Mouse (Mus musculus) cerebellum, adult 8-10 months (tissue): ENCODE measurements around the gene Jph2.

Source experiments
- DNase-seq: peaks from one replicate; pipeline ENCODE4 v3.0.0; 2022

Jph2 gene

DNA sequence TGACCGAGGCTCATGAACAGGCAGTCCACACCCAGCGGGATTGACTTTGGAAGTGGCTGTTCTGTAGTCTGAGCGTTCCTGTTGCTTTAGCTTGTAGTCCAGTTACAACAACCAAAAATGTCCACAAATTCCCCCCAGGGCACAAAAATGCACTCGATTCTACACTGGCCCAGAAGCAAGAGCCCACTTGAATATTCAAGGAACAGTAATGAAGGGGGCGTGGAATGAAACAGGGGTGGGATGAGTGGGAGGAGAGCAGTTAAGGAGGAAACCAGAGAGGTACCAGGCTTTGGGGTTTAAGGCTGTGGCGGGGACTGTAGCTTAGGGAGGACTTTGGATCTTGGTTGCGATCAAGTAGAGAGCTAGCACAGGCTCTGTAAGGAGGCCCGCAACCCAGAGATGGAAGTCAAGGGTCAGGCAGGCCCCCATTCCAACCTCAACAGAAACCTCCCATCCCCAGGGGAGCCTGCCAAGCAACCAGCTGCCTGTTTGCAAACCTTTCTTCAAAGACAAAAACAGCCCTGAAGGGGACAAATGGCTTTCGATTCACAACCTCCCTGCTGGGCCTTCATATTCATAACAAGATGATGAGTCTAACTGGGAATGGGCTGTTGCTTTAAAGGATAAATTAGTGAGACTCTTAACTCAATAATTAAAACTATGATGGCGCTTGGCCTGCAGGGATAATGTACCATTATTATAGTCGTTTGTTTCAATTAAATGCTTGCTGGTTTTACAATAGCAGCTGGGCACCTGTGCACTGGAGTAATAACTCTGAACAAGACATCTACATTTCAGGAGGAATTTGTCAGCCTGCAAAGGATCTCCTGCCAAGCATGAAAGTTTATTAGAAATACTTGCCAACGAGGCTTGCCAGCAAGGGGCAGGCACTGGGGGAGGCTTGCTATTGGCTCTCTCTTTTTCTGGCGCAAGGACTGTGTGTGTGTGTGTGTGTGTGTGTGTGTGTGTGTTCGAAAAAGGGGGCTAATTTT, 97.4 kb downstream of the Jph2 start:
- no peak for DNase-seq

DNA sequence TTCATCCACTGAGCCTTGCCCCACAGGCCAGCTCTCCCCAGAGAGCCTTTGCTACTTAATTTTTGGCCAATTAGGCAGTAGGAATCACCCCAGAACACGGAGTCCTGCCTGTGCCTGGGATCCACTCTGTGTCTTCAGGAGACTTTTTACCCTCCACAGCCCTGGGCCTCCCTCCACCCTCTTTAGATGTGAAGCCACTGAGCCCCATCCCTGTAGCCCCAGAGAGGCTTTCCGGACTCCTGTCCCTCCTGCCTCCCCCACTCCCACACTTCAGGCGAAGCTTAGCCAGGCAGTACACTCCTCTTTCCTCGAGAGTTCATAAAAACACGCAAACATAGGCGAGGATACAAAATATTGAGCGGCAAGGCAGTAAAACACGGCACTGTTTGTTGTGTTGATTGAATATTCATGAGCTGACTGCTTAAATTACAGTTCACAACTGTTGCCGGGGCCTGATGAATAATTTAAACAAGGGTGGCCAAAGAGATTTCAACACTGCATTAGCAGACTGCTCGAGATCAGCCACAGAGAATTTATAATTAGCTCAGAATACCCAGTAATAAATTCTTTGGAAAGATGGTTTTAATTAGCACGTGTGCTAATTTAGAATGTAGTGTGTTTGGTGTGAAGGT, 100.7 kb downstream of the Jph2 start:
- no peak for DNase-seq

DNA sequence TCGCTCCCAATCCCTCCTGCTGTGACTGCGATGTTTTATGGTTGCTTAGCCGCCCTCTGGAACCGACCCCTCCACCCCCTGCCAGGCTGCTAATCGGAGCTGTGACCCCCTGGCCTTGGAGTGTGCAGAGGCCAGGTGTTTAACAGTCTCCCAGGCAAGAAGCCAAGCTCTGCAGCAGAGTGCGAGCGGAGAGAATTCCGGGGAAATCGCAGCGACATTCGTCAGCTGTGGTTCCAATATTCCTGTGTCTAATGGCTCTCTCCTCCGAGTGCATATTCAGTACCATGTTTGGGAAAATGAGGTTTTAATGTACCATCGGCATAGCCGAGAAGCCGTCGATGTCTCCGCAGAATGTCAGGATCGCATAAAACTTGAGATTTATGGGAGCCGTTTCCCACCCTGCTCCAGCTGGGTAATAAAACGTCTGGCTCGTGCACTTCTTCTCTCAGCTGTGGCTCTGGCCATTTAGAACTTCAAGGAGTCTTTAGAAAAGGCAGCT, 108.9 kb downstream of the Jph2 start:
- DNase-seq: no peak
